Mouse (Mus musculus) bone marrow macrophage, adult 2 months (primary cell): ENCODE data around the gene Btg2. TPM values are rescaled to one million over a fixed set of nuclear protein-coding genes. Genes with fewer than 3 reads are reported as not detected.

Experiments used
- H3K27ac ChIP-seq: 2 replicates; pipeline ENCODE4 v1.5.1; 2012; ENCODE audit warnings: low read depth, low read length; ENCODE audit not compliant: insufficient read depth
- H3K4me1 ChIP-seq: 2 replicates; pipeline ENCODE4 v1.6.1; 2012; ENCODE audit warnings: low read length; ENCODE audit not compliant: control insufficient read depth, insufficient read depth
- H3K4me3 ChIP-seq: 2 replicates; pipeline ENCODE4 v1.5.1; 2012; ENCODE audit warnings: mild to moderate bottlenecking, low read length, moderate library complexity; ENCODE audit not compliant: insufficient read depth
- CTCF ChIP-seq: IDR thresholded peaks from 2 replicates; pipeline ENCODE4 v1.5.1; 2012; ENCODE audit warnings: low read depth, mild to moderate bottlenecking, low read length, moderate library complexity
- POLR2A ChIP-seq: IDR thresholded peaks from 2 replicates; pipeline ENCODE4 v1.6.1; 2012; ENCODE audit warnings: mild to moderate bottlenecking, low read depth, low read length, borderline replicate concordance
- polyA plus RNA-seq: library from polyadenylated mRNA; stranded (reverse); fragments of >200 nt; gene quantifications from 2 replicates; pipeline ENCODE4 v1.2.4, GENCODE M21; 2012; ENCODE audit not compliant: missing spikeins, insufficient read depth, insufficient read length

The Btg2 gene
- polyA plus RNA-seq, 1 experiment = 52.4 TPM

DNA sequence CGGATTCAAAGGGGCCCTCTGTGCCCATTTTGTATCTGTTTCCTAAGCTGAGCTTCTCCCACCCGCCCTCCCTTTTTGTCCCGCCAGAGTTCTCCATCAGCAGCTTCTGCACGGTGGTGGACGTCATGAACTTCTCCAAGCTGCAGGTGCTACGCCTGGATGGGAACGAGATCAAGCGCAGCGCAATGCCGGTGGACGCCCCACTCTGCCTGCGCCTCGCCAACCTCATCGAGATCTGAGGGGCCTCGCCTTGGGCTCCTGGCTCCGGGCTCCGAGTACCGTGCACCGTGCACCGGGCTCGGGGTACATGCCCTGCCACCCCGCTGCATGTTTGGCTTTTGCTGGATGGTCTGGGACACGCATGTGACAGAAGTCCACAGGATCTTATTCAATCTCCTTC, 32.5 kb downstream of the Btg2 start:
- TF ChIP-seq CTCF = no peak
- no peak overlapping the region for H3K4me3 ChIP-seq
- H3K27ac ChIP-seq = no peak overlapping the region
- no peaks in the 10 kb centered on the region for H3K4me1 ChIP-seq

DNA sequence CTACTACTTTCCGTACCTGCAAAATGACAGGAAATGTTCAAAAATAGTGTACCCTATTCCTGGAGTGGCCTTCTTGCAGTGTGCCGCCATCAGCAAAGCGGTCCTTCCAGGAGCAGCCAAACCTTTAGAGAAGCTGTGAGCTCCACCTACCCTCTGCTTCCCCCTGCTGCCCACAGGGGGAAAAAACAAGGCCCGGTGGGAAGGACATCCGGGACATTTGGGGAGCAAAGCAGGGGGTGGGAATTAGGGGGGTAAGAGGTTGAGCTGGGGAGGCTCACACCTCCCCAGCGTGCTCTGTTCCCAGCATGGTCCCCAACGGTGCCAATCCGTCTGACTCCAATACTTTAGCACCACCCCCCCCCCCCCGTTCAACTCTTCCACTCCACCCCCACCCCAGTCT, 32.9 kb downstream of the Btg2 start:
- no peak overlapping the region for H3K27ac ChIP-seq
- TF ChIP-seq CTCF (peak; percentile 66), POLR2A (no peak)
- no peak overlapping the region for H3K4me3 ChIP-seq
- no peaks in the 10 kb centered on the region for H3K4me1 ChIP-seq

DNA sequence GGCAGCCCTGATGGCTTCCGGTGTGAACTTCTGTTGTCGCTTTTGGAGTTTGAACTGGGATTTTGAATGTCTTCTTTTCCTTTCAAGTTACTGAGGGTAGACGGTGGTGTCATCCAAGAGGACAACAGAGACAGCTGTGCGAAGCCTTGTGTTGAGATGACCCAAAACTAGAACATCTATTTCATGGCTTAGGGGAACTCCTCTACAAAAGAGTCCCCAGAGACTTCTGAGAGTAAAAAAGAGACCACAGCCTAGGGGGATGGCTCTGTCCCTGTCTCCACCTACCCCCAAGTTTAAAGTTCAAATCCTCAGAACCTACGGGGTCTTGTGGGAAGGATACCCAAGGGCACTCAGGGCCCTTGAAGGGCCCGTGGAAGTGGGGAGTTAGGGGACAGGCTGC, 34.1 kb downstream of the Btg2 start:
- H3K4me3 ChIP-seq = no peak overlapping the region
- no peak for TF ChIP-seq CTCF
- TF ChIP-seq POLR2A = no peak
- no peaks in the 10 kb centered on the region for H3K4me1 ChIP-seq
- H3K27ac ChIP-seq = no peak overlapping the region

DNA sequence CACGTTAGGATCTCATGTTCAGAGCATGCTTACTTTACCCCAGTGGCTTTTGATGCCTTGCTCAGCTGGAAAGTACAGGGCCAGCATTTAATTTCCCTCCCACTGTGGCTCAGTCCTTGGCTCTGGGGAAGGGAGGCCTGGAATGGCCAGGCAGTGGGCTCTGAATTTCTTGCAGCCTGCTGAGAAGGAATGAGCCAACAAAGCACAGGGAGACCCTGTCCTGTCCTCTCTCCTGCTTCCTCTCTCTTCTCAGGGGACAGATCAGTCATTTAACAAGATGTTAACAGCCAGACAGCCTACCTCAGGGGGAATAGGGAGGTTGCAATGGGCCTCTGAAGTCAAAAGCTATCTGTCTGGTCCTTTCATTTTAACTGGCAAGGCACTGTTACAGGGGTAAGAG, 36.6 kb downstream of the Btg2 start:
- no peaks in the 10 kb centered on the region for H3K4me1 ChIP-seq
- TF ChIP-seq CTCF = no peak
- no peak for TF ChIP-seq POLR2A
- H3K4me3 ChIP-seq = no peak overlapping the region
- H3K27ac ChIP-seq = no peak overlapping the region

DNA sequence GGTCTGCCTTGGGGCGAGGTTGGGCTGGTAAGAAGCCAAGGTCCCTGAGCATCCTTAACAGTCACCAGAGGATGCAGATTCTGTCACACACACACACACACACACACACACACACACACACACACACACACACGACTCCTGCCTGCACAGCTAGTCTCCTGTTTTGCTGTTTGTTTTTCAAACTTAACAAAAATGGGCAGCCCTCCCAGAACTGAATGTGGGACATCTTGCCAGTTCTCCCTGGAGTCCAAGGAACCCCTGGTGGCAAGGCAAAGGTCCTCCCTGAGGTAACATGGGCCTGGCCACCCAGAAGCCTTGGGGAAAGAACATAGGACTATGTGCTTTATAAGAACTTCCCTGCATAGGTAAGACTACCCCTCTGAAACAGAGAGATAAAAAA, 37.0 kb downstream of the Btg2 start:
- TF ChIP-seq CTCF (no peak), POLR2A (no peak)
- Histone ChIP-seq H3K4me3 (no peak overlapping the region), H3K4me1 (no peaks in the 10 kb centered on the region), H3K27ac (no peak overlapping the region)

DNA sequence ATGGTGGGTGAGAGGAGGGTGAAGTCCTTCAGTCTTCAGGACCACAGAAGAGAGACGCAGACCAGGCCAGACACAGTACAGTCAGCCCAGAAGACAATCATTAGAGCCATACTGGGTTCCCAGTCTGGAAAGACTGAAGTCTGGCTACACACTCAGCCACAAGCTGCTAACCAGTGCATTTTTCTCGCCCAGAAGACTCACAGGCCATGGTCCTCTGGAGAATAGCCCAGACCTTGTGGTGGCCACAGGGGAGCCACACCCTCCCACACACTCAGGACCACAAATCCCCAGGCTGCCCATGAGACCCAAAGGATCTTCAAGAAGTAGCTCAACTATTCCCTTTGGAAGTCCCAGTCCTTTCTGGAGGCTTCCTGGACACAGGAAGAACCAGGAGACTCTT, 39.6 kb downstream of the Btg2 start:
- H3K27ac ChIP-seq = no peak overlapping the region
- no peaks in the 10 kb centered on the region for H3K4me1 ChIP-seq
- no peak overlapping the region for H3K4me3 ChIP-seq
- no peak for TF ChIP-seq POLR2A

DNA sequence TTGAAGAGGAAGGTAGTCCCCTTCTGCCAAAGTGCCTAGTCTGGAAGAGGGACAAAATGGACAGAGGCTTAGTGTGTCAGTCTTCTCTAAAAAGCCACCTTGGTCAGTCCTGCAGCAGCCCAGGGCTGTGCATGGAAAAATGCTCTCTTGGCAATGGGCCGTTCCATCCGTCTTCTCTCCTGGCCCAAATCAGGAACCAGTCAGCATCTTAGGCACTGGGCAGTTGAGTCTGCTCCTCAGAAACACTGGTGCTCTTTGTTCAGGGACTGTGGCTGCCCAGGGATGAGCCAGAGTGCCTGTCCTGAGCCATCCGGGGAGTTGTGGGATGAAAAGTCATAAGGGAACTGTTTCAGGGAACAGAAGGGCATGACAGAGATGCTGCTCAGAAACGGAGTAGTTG, 40.6 kb downstream of the Btg2 start:
- Histone ChIP-seq H3K4me3 (no peak overlapping the region), H3K27ac (no peak overlapping the region), H3K4me1 (no peaks in the 10 kb centered on the region)
- TF ChIP-seq CTCF = no peak
- TF ChIP-seq POLR2A = no peak

DNA sequence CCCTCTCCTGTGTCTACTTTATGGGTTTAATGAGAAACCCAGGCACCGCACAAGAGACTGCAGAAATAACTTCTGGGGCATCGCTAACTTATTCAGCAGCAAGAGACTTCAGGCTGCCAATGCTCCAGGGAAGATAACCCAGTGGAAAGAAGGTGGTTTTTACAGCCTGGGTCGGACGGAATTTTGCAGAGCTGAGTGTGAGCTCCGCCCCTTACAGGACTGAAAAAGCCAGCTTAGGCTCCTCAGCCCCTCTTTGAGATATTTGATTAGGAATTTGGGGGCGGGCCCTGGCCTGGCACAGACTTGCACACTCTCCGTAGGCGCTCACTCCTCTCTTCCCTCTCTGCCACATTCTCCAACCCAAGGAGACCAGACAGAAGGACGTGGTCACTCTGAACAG, 41.7 kb downstream of the Btg2 start, which contains the start of gene Fmod:
Gene Fmod (plus strand): TSS at position 83 of the 400 bp plus-strand sequence.
- Histone ChIP-seq H3K4me3 (no peak within 1 kb of the TSS), H3K27ac (no peak within 1 kb of the TSS), H3K4me1 (no peaks in the 10 kb centered on the region)
- no peak for TF ChIP-seq POLR2A
- TF ChIP-seq CTCF = no peak

DNA sequence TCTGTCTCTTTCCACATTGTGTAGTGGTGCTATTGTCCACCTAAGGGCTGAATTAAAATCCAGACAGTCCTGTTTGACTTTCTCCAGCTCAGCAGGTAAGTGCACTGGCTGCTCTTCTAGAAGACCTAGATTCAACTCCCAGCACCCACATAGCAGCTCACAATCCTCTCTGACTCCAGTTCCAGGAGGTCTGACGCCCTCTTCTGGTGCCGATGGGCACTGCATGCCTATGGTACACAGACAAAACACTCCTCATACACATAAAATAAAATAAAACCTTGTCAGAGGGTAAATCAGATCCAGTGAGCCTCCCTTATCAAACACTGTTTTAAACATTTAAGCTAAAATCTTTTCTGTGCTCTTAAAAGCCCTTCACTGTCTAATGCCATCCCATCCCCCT, 42.4 kb downstream of the Btg2 start:
- no peak overlapping the region for H3K4me3 ChIP-seq
- TF ChIP-seq CTCF (peak; percentile 17; the same call in 1 of the 2 replicates), POLR2A (no peak)
- no peak overlapping the region for H3K27ac ChIP-seq

DNA sequence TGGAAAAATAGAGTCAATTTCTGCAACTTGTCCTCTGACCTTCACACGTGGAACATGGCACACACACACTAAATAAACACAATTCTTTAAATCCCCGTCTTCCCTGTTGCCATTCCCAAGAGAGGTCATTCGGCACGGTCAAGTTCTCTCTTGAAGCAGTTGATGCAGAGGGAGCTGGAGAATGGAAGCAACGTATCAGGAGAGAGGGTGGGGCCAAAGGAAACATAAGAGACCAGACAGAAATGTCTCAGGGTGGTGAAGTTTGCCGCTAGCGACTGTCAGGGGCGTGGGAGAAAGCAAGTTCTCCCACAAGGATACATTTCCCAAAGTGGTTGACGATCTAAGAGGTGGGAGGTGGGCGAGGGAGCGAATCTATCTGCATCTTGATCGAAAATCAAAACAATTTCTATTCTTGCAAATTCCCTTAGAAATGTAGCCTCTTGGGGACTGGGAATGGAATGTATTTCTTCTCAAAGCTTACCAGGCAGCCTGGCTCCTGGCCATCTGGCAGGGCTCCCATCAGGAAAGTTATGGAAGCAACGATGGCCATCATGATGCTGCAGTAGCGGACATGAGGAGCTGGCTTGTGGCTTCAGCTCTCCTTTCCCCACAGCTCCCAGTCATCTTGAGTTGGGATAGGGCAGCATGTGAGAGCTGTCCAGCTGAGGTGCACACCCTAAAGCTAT, 50.6 kb downstream of the Btg2 start:
- Histone ChIP-seq H3K27ac (no peak overlapping the region), H3K4me1 (no peaks in the 10 kb centered on the region), H3K4me3 (no peak overlapping the region)
- no peak for TF ChIP-seq CTCF
- TF ChIP-seq POLR2A = no peak

More for the DNA sequence above, 42.4 kb downstream of the Btg2 start:
- no peaks in the 10 kb centered on the region for H3K4me1 ChIP-seq

DNA sequence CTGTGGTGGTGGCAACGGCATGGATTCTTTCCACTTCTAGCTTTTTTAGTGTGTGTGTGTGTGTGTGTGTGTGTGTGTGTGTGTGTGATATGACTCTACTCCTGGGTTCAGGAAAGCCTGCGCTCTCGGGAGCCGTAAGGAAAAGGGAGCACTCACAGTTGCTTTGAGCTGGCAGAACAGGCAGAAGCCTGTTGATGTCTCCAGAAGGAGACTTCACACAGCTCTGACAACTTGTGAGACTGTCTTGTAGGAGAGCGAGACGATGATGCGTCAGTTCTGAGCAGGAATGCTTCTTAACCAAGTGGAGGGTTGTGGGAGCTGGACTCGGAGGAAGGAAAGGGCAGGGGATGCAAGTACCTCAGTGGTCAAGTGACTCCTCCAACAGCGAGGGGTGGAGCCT, 52.2 kb downstream of the Btg2 start:
- H3K27ac ChIP-seq = no peak overlapping the region
- H3K4me3 ChIP-seq = no peak overlapping the region
- TF ChIP-seq POLR2A = no peak

DNA sequence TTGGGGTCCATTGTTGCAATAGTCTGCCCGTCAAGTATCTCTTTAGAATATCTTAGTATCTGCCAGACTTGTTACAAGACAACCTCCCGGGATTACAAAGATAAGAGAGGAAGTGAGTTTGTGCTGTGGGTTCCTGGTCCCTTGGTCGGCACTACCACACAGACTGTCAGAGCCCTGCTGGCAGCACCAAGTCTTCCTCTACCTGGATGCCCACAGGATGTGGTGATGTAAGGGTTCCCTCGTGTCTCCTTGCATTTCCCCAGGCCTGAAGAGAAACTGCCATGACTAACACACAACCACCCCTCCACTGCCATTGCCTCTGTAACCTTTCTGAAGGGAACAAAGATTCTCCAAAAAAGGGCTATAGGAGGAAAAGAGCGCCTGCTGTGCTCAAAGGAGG, 52.9 kb downstream of the Btg2 start:
- no peaks in the 10 kb centered on the region for H3K4me1 ChIP-seq
- no peak overlapping the region for H3K4me3 ChIP-seq
- TF ChIP-seq CTCF = no peak
- no peak for TF ChIP-seq POLR2A
- H3K27ac ChIP-seq = no peak overlapping the region

More for the DNA sequence above, 52.2 kb downstream of the Btg2 start:
- no peaks in the 10 kb centered on the region for H3K4me1 ChIP-seq

Other genes starting within 250 kb of the Btg2 start
- gene Optc, start 171.1 kb downstream of the Btg2 start, polyA plus RNA-seq = not detected in 2 replicates
- gene Prelp, start 157.7 kb downstream of the Btg2 start, polyA plus RNA-seq = 0.40 TPM in 1 of 2 replicates, not detected in the other
- gene Fmod, start 41.9 kb downstream of the Btg2 start, polyA plus RNA-seq = not detected in 2 replicates
- gene Chit1, start 32.1 kb upstream of the Btg2 start, polyA plus RNA-seq = not detected in 2 replicates
- not detected in 2 replicates for gene Chil1, start 103.1 kb upstream of the Btg2 start, polyA plus RNA-seq
- gene Mybph, start 114.3 kb upstream of the Btg2 start, polyA plus RNA-seq = not detected in 2 replicates
- not detected in 2 replicates for gene Adora1, start 156.3 kb upstream of the Btg2 start, polyA plus RNA-seq
- not detected in 2 replicates for gene Myog, start 210.9 kb upstream of the Btg2 start, polyA plus RNA-seq